Mouse (Mus musculus): ENCODE data around the gene Fam217a. TPM values are rescaled to one million over a fixed set of nuclear protein-coding genes. Genes with fewer than 3 reads are reported as not detected.
A peak's percentile ranks its signal among the peaks of the same experiment; 100 is the strongest.
"Not testable (repeated sequence)": the region's sequence is repeated elsewhere in the genome, so short reads cannot be mapped to it uniquely, and the experiment has no call there.

The Fam217a gene
- polyA plus RNA-seq, 1 experiment from 2014 or later, result 0.10 TPM

DNA sequence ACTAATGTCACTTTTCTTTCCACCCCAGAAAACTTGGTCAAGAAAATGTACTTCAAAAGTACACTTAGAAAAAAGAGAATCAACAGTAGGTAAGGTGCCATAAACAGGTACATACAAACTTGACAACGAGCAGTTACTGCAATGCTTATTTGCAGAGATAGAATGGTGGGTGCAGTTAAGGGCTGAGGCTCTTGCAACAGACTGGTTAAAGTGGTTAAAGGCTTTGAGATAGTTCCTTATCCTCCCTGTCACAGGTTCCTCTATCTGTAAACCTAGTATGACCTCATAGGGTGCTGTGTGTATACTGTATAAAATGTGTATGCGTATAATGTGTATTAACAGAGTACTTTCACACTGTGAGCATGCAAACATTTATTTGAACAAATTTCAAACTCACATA, 27.3 kb upstream of the Fam217a start:
- H3K4me2 ChIP-seq; H3K9me3 ChIP-seq (replicated peaks); H3K36me3 ChIP-seq (replicated peaks); H3K27me3 ChIP-seq; H3K9ac ChIP-seq; H3K4me3 ChIP-seq (replicated peaks); H3K4me1 ChIP-seq (replicated peaks); H3K27ac ChIP-seq (replicated peaks): not testable (repeated sequence)
- ATAC-seq (ENCODE audit: insufficient read depth), result 0 out of 2 replicates have a peak, but pooled peaks have one; percentile 37
- 35% methylated on average over 2 of the region's 2 CpGs for WGBS (ENCODE audit: insufficient replicate concordance)

GRCm38 (mm10) chr13:34942370-34942769, 18.3 kb upstream of the Fam217a start:
- Histone ChIP-seq H3K4me2 (no peak overlapping the region), H3K36me3 (replicated peaks) (no peaks in the 10 kb centered on the region), H3K9ac (no peak overlapping the region), H3K27ac (replicated peaks) (no peak overlapping the region), H3K27me3 (no peaks in the 10 kb centered on the region), H3K9me3 (replicated peaks) (no peaks in the 10 kb centered on the region), H3K4me3 (replicated peaks) (no peak overlapping the region), H3K4me1 (replicated peaks) (no peaks in the 10 kb centered on the region)
- no peak for ATAC-seq (ENCODE audit: insufficient read depth)

DNA sequence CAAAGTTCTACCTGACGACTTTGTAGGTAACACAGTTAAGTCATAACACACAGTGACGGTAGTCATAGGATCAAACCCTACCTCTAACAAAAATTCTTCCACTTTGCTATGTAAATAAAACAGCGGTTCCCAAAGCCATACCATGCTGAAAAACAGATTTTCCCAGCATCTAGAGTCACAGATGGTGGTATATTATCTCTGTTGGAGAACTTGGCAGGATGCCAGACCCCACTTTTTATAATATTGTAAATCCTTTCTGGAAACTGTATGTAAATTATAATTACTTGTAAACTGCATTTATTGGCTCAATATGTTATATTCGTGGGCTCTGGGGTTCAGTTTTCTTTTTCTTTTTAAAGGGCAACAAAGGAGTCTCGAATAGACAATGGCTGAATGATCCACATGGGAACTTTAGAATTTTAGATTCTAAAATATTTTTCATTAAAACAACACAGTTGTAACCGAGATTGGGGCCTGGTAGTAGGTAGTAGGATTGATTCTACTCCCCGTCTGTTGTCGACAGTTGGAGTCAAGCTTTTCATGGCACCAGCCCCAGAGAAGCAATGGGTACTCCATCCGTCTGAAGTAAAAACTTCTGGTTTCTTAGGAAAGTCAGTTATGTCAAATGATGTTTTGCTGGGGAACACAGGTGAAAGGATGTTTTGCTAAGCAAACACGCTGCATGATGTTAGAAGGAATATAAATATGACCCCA, 11.0 kb upstream of the Fam217a start:
- H3K4me2 ChIP-seq, result no peak overlapping the region
- no peaks in the 10 kb centered on the region for H3K27me3 ChIP-seq
- 59% methylated on average over 10 of the region's 10 CpGs for WGBS (ENCODE audit: insufficient replicate concordance)
- no peaks in the 10 kb centered on the region for H3K9me3 ChIP-seq (replicated peaks)
- no peak overlapping the region for H3K27ac ChIP-seq (replicated peaks)
- H3K36me3 ChIP-seq (replicated peaks), result no peaks in the 10 kb centered on the region
- H3K4me3 ChIP-seq (replicated peaks), result no peak overlapping the region
- no peak overlapping the region for H3K9ac ChIP-seq
- no peaks in the 10 kb centered on the region for H3K4me1 ChIP-seq (replicated peaks)
- ATAC-seq (ENCODE audit: insufficient read depth), result no peak

DNA sequence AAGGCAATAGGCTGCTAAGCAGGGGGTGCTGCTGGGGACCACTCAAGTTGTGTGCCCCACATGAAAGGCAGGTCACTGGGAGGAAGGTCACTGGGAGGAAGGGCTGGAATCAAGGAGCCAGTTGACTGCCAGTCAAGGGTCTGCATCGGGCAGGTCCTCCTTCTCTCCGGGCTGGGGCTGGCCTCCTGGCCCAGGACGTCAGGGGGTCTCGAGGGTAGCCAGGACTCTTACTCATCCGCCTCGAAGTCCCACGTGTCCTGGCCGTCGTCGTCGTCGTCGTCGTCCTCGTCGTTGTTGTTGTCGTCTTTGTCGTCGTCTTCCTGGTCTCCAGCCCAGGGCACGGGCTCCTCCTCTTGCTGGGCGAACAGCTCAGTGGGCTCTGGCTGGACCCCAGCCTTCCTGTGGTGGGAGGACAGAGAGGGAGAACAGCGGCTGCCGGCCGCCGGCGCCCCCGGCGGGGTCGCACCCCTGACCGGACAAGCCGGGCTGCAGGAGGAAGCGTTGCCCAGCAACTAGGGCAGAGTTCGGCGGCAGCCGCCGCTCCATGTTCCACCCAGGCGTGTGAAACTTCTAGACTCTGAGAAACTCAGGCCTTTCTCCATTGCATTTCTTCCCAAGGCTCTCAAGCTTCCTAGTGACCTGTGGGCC, 7.5 kb downstream of the Fam217a start:
- ATAC-seq (ENCODE audit: insufficient read depth), result no peak
- peak overlapping the region; percentile 51 for H3K4me2 ChIP-seq
- no peaks in the 10 kb centered on the region for H3K4me1 ChIP-seq (replicated peaks)
- 38% methylated on average over 37 of the region's 37 CpGs for WGBS (ENCODE audit: insufficient replicate concordance)
- H3K9ac ChIP-seq, result no peak overlapping the region
- no peaks in the 10 kb centered on the region for H3K9me3 ChIP-seq (replicated peaks)
- H3K4me3 ChIP-seq (replicated peaks), result peak overlapping the region; percentile 11
- no peak overlapping the region for H3K27ac ChIP-seq (replicated peaks)
- no peaks in the 10 kb centered on the region for H3K36me3 ChIP-seq (replicated peaks)
- peaks cover 11% of the 10 kb centered on the region; the same call in 1 of the 2 replicates for H3K27me3 ChIP-seq

GRCm38 (mm10) chr13:34914614-34915013, 9.5 kb downstream of the Fam217a start:
- H3K4me2 ChIP-seq, result no peak overlapping the region
- no peak overlapping the region for H3K27ac ChIP-seq (replicated peaks)
- peaks cover 11% of the 10 kb centered on the region; the same call in 1 of the 2 replicates for H3K27me3 ChIP-seq
- H3K9me3 ChIP-seq (replicated peaks), result no peaks in the 10 kb centered on the region
- no peaks in the 10 kb centered on the region for H3K4me1 ChIP-seq (replicated peaks)
- H3K9ac ChIP-seq, result no peak overlapping the region
- no peaks in the 10 kb centered on the region for H3K36me3 ChIP-seq (replicated peaks)
- no peak overlapping the region for H3K4me3 ChIP-seq (replicated peaks)
- WGBS (ENCODE audit: insufficient replicate concordance), result 30% methylated on average over 9 of the region's 9 CpGs
- ATAC-seq (ENCODE audit: insufficient read depth), result no peak

DNA sequence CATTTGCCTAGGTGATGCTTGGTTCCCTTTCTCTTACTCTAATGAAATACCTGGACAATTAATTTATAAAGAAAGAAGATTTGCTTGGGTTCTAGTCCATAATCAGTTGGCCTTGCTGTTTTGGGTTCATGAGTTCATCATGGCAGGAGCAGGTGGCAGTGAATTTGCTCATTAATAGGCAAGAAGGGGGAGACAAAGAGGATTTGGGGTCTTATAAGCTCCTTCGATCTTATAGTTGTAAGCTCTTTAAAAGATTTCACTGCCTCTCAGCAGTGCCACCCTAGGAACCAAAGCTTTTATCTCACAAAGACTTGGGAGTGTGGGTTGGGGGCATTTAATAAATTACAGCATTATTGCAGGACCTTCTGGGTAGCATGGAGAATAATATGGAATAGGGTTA, 31.2 kb downstream of the Fam217a start:
- Histone ChIP-seq H3K9ac (no peak overlapping the region), H3K9me3 (replicated peaks) (no peaks in the 10 kb centered on the region), H3K4me1 (replicated peaks) (no peaks in the 10 kb centered on the region), H3K27me3 (no peaks in the 10 kb centered on the region), H3K4me3 (replicated peaks) (no peak overlapping the region), H3K4me2 (no peak overlapping the region), H3K27ac (replicated peaks) (no peak overlapping the region), H3K36me3 (replicated peaks) (peaks cover 92% of the 10 kb centered on the region)
- WGBS (ENCODE audit: insufficient replicate concordance), result 88% methylated on average over 1 of the region's 1 CpGs
- ATAC-seq (ENCODE audit: insufficient read depth), result no peak

DNA sequence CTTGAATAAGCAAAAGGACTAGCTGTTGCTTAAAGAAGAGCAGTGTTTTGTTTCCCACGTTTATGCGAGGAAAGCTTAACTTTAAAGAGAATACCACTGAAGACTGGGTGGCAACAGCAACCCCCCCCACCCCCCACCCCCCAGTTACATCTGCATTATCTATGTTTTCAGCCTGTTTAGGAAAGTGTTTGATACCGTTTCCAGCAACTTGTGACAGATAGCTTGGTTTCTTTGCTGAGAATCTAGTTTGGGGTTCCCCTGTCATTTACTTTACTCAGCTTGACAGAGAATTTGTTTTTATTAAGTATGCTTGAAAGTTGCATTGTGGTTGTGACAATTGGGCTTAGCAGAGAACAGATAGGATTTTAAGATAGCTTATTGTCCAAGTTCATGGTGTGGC, 47.6 kb downstream of the Fam217a start:
- Histone ChIP-seq H3K4me3 (replicated peaks) (peak overlapping the region; percentile 82), H3K4me1 (replicated peaks) (peaks cover 50% of the 10 kb centered on the region), H3K27me3 (no peaks in the 10 kb centered on the region), H3K9me3 (replicated peaks) (no peaks in the 10 kb centered on the region), H3K27ac (replicated peaks) (peak overlapping the region; percentile 97), H3K36me3 (replicated peaks) (peaks cover 19% of the 10 kb centered on the region), H3K4me2 (peak overlapping the region; percentile 86), H3K9ac (peak overlapping the region; percentile 90)
- ATAC-seq (ENCODE audit: insufficient read depth), result no peak
- WGBS (ENCODE audit: insufficient replicate concordance), result 0% methylated on average over 3 of the region's 3 CpGs

DNA sequence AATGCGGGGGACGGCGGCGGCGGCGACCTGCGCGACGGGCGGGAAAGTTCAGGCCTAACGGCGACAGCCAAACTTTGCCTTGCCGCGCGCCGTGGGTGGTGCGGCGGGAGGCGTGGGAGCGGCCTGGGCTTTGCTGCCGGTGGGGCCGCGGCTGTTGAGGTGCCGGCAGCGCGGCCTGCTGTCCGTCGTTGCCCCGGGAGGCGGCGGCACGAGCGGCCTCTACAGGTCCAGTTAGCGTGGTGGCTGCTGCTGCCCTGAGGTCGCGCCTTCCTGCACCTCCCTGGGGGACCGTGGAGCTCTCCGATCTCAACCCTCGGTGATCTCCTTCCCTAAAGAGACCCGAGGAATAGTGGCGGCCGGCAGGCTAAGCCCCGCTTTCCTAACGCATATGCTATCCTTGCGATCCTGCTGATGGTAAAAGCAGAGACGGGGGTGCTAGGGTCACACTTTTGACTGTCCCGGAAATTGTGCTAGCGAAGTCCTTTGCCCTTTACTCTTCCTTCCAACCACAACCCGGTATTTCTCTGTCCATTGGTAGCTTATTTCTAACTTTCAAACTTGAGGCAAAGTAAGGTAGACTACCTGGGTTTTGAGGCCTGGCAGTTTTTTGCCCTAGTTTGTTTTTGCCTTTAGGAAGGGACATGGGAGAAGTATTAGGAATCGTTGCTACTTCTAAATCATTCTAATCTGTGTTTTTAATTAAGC, 48.2 kb downstream of the Fam217a start:
- no peaks in the 10 kb centered on the region for H3K27me3 ChIP-seq
- under 1% methylated on average over 50 of the region's 50 CpGs for WGBS (ENCODE audit: insufficient replicate concordance)
- H3K9me3 ChIP-seq (replicated peaks), result no peaks in the 10 kb centered on the region
- H3K27ac ChIP-seq (replicated peaks), result peak overlapping the region; percentile 97
- H3K9ac ChIP-seq, result peak overlapping the region; percentile 90
- ATAC-seq (ENCODE audit: insufficient read depth), result peak; percentile 49
- peaks cover 13% of the 10 kb centered on the region for H3K36me3 ChIP-seq (replicated peaks)
- H3K4me3 ChIP-seq (replicated peaks), result peak overlapping the region; percentile 82
- H3K4me2 ChIP-seq, result peak overlapping the region; percentile 86
- peaks cover 45% of the 10 kb centered on the region for H3K4me1 ChIP-seq (replicated peaks)

GRCm38 (mm10) chr13:34875166-34875710, 48.9 kb downstream of the Fam217a start, which contains the start of gene Prpf4b:
Gene Prpf4b (plus strand): TSS chr13:34875302.
- Histone ChIP-seq H3K4me3 (replicated peaks) (peak within 1 kb of the TSS; percentile 82), H3K27me3 (no peaks in the 10 kb centered on the region), H3K4me1 (replicated peaks) (peaks cover 45% of the 10 kb centered on the region), H3K9ac (peak within 1 kb of the TSS; percentile 90), H3K27ac (replicated peaks) (peak within 1 kb of the TSS; percentile 97), H3K9me3 (replicated peaks) (no peaks in the 10 kb centered on the region), H3K36me3 (replicated peaks) (peaks cover 9% of the 10 kb centered on the region), H3K4me2 (peak within 1 kb of the TSS; percentile 86)
- WGBS (ENCODE audit: insufficient replicate concordance), result under 1% methylated on average over 40 of the region's 40 CpGs
- ATAC-seq (ENCODE audit: insufficient read depth), result peak; percentile 70

DNA sequence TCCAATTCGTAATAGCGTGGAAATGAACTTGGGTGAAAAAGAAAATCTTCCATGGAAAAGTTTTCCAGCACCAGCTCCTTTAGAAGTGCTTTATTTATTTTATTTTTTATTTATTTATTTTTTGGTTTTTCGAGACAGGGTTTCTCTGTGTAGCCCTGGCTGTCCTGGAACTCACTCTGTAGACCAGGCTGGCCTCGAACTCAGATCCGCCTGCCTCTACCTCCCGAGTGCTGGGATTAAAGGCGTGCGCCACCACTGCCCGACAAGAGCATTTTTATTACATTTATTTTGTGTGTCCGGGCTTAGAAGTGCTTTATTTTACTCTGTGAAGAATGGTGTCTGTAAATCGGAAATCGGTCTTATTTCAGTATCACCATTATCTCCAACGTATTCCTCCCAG, 49.4 kb downstream of the Fam217a start:
- Histone ChIP-seq H3K9ac (peak overlapping the region; percentile 90), H3K4me3 (replicated peaks) (peak overlapping the region; percentile 82), H3K4me1 (replicated peaks) (peaks cover 45% of the 10 kb centered on the region), H3K4me2 (peak overlapping the region; percentile 86), H3K27ac (replicated peaks) (peak overlapping the region; percentile 97)
- not testable (repeated sequence) for ATAC-seq (ENCODE audit: insufficient read depth); H3K36me3 ChIP-seq (replicated peaks); H3K27me3 ChIP-seq; H3K9me3 ChIP-seq (replicated peaks)
- WGBS (ENCODE audit: insufficient replicate concordance), result 12% methylated on average over 13 of the region's 13 CpGs

Measured in liver, embryonic 15.5 days (tissue).